9 mouse cellular contexts compared by ENCODE assay signal in the genomic region with DNA sequence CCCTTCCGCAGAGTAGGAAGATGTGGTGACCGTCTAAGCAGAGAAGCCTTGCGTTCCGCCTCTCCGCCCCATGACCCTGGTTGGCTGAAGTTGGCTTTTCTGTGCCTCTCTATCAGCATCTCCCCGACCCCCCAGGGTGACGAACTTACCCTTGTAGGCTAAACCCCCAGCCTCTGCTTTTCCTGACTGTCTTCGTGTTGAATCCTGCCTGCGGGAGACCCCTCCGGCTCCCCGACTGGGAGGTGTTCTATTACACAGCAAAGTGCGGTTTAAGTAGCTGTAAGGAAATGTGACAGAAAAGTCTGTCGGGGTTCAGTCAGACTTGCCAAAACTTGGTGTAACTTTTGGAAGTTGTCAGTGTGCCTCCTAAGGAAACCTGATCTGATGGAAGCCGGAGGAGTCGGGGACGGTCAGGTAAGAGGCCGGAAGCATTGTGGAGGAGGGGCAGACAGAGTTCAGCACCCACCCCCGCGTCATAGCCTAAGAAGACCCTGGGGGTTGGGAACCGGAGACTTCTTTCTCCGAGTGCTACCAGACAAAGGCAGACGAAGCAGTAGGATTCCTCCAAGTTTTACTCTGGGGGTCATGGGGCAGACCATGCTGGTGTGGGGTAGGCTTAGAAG. TPM values are rescaled to one million over a fixed set of nuclear protein-coding genes. Genes with fewer than 3 reads are reported as not detected.
DNase-seq lines count a peak whose midpoint lies in the region; ATAC-seq lines count a peak whose summit lies in the region.
"Had no signal": no experiment of that assay in that cellular context is flagged by ENCODE, and none has a peak within 500 bp of the region (broad histone marks: within the 10 kb centered on the region; RNA-seq: fewer than 3 reads in every experiment).

No protein-coding gene starts in this region.

- WGBS in lung, embryonic 16.5 days = 12% methylated on average over 22 of the region's 22 CpGs
- 8% methylated on average over 22 of the region's 22 CpGs for WGBS in embryonic facial prominence, embryonic 14.5 days
- WGBS in limb, embryonic 11.5 days = 15% methylated on average over 22 of the region's 22 CpGs
- WGBS in stomach, embryonic 15.5 days = 14% methylated on average over 22 of the region's 22 CpGs

- peak overlapping the region; percentile 40 for H3K4me2 ChIP-seq in lung, embryonic 16.5 days (ENCODE audit: low read depth, low read length)
- peak overlapping the region; percentile 56 for H3K4me2 ChIP-seq in embryonic facial prominence, embryonic 14.5 days (ENCODE audit: low read depth, low read length)
- H3K4me2 ChIP-seq in limb, embryonic 11.5 days (ENCODE audit: low read depth, severe bottlenecking) = peak overlapping the region; percentile 26
- H3K4me2 ChIP-seq in stomach, embryonic 15.5 days = peak overlapping the region; percentile 51

- H3K27ac ChIP-seq in lung, embryonic 16.5 days (ENCODE audit: low read length) = peak overlapping the region; percentile 57; the same call in 1 of the 2 replicates
- H3K27ac ChIP-seq in embryonic facial prominence, embryonic 14.5 days (replicated peaks; ENCODE audit: low read depth, low read length) = peak overlapping the region; percentile 42
- H3K27ac ChIP-seq in limb, embryonic 11.5 days (replicated peaks; ENCODE audit: low read depth, low read length) = no peak overlapping the region
- 0 out of 2 replicates have a peak overlapping the region, but pooled peaks have one; percentile 13 for H3K27ac ChIP-seq in stomach, embryonic 15.5 days

- ATAC-seq in lung, embryonic 16.5 days (ENCODE audit: low read depth) = no peak
- ATAC-seq in embryonic facial prominence, embryonic 14.5 days (ENCODE audit: low read depth) = peak; percentile 34; the same call in 1 of the 2 replicates
- no peak for ATAC-seq in limb, embryonic 11.5 days (ENCODE audit: insufficient number of reproducible peaks, low FRiP score, low TSS enrichment, low read depth)
- ATAC-seq in stomach, embryonic 15.5 days (ENCODE audit: insufficient read depth, low FRiP score, low read depth) = no peak

- 0 out of 2 replicates have a peak, but pooled peaks cover 2% of the 10 kb centered on the region for H3K4me1 ChIP-seq in lung, embryonic 16.5 days (replicated peaks; ENCODE audit: control insufficient read depth, insufficient read depth, low read length)
- peaks cover 6% of the 10 kb centered on the region; the same call in 1 of the 2 replicates for H3K4me1 ChIP-seq in embryonic facial prominence, embryonic 14.5 days (ENCODE audit: control insufficient read depth, insufficient read depth, low read length)
- H3K4me1 ChIP-seq in limb, embryonic 11.5 days (ENCODE audit: control insufficient read depth, insufficient read depth, low read length) = 0 out of 2 replicates have a peak, but pooled peaks cover 5% of the 10 kb centered on the region
- peaks cover 8% of the 10 kb centered on the region for H3K4me1 ChIP-seq in stomach, embryonic 15.5 days

- no peaks in the 10 kb centered on the region for H3K27me3 ChIP-seq in lung, embryonic 16.5 days (ENCODE audit: control insufficient read depth, insufficient read depth, low read depth, low read length)
- H3K27me3 ChIP-seq in embryonic facial prominence, embryonic 14.5 days (replicated peaks; ENCODE audit: control insufficient read depth, insufficient read depth, low read length) = 0 out of 2 replicates have a peak, but pooled peaks cover 4% of the 10 kb centered on the region
- peaks cover 9% of the 10 kb centered on the region; the same call in 1 of the 2 replicates for H3K27me3 ChIP-seq in limb, embryonic 11.5 days (ENCODE audit: control insufficient read depth, insufficient read depth, low read length)
- H3K27me3 ChIP-seq in stomach, embryonic 15.5 days (replicated peaks) = 0 out of 2 replicates have a peak, but pooled peaks cover 3% of the 10 kb centered on the region

- H3K9ac ChIP-seq in lung, embryonic 16.5 days (ENCODE audit: low read length) = no peak overlapping the region
- H3K9ac ChIP-seq in embryonic facial prominence, embryonic 14.5 days (ENCODE audit: low read depth, low read length) = peak overlapping the region; percentile 43
- no peak overlapping the region for H3K9ac ChIP-seq in limb, embryonic 11.5 days (ENCODE audit: low read length)
- H3K9ac ChIP-seq in stomach, embryonic 15.5 days = no peak overlapping the region

- DNase-seq in lung, postnatal 25 days (ENCODE audit: low spot score) = no peak
- DNase-seq in embryonic facial prominence, embryonic 14.5 days (ENCODE audit: low spot score) = peak; percentile 57
- DNase-seq in limb, embryonic 11.5 days (ENCODE audit: low spot score) = peak; percentile 33
- DNase-seq in MN1 (ENCODE audit: low spot score) = no peak
- no peak for DNase-seq in urinary bladder, adult 18-20 months (ENCODE audit: low spot score in 2 of 2)

- H3K4me3 ChIP-seq in lung, embryonic 16.5 days (ENCODE audit: low read length) = peak overlapping the region; percentile 31
- peak overlapping the region; percentile 28 for H3K4me3 ChIP-seq in embryonic facial prominence, embryonic 14.5 days (ENCODE audit: low read depth, low read length)
- H3K4me3 ChIP-seq in limb, embryonic 11.5 days (ENCODE audit: low read depth, low read length) = no peak overlapping the region
- H3K4me3 ChIP-seq in stomach, embryonic 15.5 days (replicated peaks) = peak overlapping the region; percentile 21
- H3K4me3 ChIP-seq: erythroblast, embryonic 14.5 days had no signal

- no peaks in the 10 kb centered on the region for H3K9me3 ChIP-seq in lung, embryonic 16.5 days (ENCODE audit: control insufficient read depth, low read length)
- H3K9me3 ChIP-seq in embryonic facial prominence, embryonic 14.5 days (ENCODE audit: control insufficient read depth, low read length) = no peaks in the 10 kb centered on the region
- H3K9me3 ChIP-seq in limb, embryonic 11.5 days (ENCODE audit: control insufficient read depth, low read length) = no peaks in the 10 kb centered on the region
- no peaks in the 10 kb centered on the region for H3K9me3 ChIP-seq in stomach, embryonic 15.5 days

- no peaks in the 10 kb centered on the region for H3K36me3 ChIP-seq in lung, embryonic 16.5 days (ENCODE audit: control insufficient read depth, insufficient read depth, low read length)
- H3K36me3 ChIP-seq in embryonic facial prominence, embryonic 14.5 days (ENCODE audit: control insufficient read depth, insufficient read depth, low read length) = no peaks in the 10 kb centered on the region
- no peaks in the 10 kb centered on the region for H3K36me3 ChIP-seq in limb, embryonic 11.5 days (ENCODE audit: control insufficient read depth, insufficient read depth, low read length)
- no peaks in the 10 kb centered on the region for H3K36me3 ChIP-seq in stomach, embryonic 15.5 days

RNA-seq across cellular contexts. Expression of gene Lbx1, which starts 27.1 kb away (rescaled TPM):
- not detected in 2 replicates for polyA plus RNA-seq in lung, embryonic 16.5 days (2015; fragmentation: Nextera tagmentation; extraction: Ambion mirVana)
- 1.6 and 2.0 TPM in 2 replicates for polyA plus RNA-seq in embryonic facial prominence, embryonic 14.5 days (2014; fragmentation: Nextera tagmentation; extraction: Ambion mirVana)
- 5.0 and 5.1 TPM in 2 replicates for polyA plus RNA-seq in limb, embryonic 11.5 days (2014; fragmentation: Nextera tagmentation; extraction: Ambion mirVana)
- polyA plus RNA-seq in stomach, embryonic 15.5 days (2015; fragmentation: Nextera tagmentation; extraction: Ambion mirVana) = 0.05 TPM in 1 of 2 replicates, not detected in the other
- polyA plus RNA-seq: adrenal gland, adult 2 months; erythroblast, embryonic 14.5 days had no signal

RNA-seq across cellular contexts. Expression of gene Tlx1, which starts 58.1 kb away (rescaled TPM):
- polyA plus RNA-seq in lung, embryonic 16.5 days (2015; fragmentation: Nextera tagmentation; extraction: Ambion mirVana) = not detected in 2 replicates
- polyA plus RNA-seq in embryonic facial prominence, embryonic 14.5 days (2014; fragmentation: Nextera tagmentation; extraction: Ambion mirVana) = 1.7 and 1.9 TPM in 2 replicates
- 0.13 and 0.17 TPM in 2 replicates for polyA plus RNA-seq in limb, embryonic 11.5 days (2014; fragmentation: Nextera tagmentation; extraction: Ambion mirVana)
- polyA plus RNA-seq in stomach, embryonic 15.5 days (2015; fragmentation: Nextera tagmentation; extraction: Ambion mirVana) = 5.4 and 6.5 TPM in 2 replicates
- polyA plus RNA-seq: adrenal gland, adult 2 months; erythroblast, embryonic 14.5 days had no signal

Comparison
In these comparisons a context has a peak if more than half of its experiments do, and no peak if none do; other contexts are left out.
1. DNase-seq: peak in embryonic facial prominence, embryonic 14.5 days (single experiment) and limb, embryonic 11.5 days (single experiment); none in lung, postnatal 25 days (single experiment), MN1 (single experiment) and urinary bladder, adult 18-20 months (0 of 2).
2. Peak in every context shown above with its lines, with median percentiles within 50 percentile points of each other: H3K4me2 ChIP-seq.